Comparison of ENCODE assay signal across 8 mouse cellular contexts in the genomic region with DNA sequence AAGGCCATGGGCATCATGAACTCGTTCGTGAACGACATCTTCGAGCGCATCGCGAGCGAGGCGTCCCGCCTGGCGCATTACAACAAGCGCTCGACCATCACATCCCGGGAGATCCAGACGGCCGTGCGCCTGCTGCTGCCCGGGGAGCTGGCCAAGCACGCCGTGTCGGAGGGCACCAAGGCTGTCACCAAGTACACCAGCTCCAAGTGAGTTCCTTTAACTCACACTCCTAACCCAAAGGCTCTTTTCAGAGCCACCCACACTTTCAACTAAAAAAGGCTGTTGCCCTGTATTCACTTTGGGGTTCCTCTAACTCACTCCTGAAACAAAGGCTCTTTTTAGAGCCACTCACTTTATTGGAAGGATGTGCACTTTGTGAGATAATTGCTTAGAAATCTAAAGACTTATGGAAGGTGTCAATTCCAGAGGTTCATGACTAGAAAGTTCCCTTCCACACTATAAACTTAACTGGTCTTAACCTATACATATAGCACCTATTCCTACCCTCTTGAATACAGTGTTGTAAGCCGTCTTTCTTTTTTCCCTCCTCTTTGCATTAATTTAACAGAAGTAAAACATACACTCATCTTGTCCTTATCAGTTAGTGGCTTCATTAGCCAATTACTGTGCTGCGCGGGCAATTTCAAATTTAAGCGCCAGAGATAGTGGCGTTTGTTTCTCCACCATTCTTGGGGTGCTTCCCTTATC. TPM values are rescaled to one million over a fixed set of nuclear protein-coding genes. Genes with fewer than 3 reads are reported as not detected.
DNase-seq lines count a peak whose midpoint lies in the region; ATAC-seq and TF ChIP-seq lines count a peak whose summit lies in the region.
"Not testable (repeated sequence)": the region's sequence is repeated elsewhere in the genome, so short reads cannot be mapped to it uniquely, and the experiment has no call there.

No protein-coding gene starts in this region.

- not testable (repeated sequence) for TF ChIP-seq EP300 in MEL (IDR thresholded peaks at IDR 0.05; ENCODE audit: low read depth in 1 of 2, low read length in 2 of 2)

- peak overlapping the region; percentile 77 for H3K4me2 ChIP-seq in forebrain, embryonic 14.5 days (ENCODE audit: low read length)
- H3K4me2 ChIP-seq in hindbrain, embryonic 14.5 days (replicated peaks) = peak overlapping the region; percentile 87

- H3K27ac ChIP-seq in MEL (ENCODE audit: control insufficient read depth, low read depth, low read length) (peak overlapping the region; percentile 97), macrophage (peak overlapping the region; percentile 50)
- H3K27ac ChIP-seq in cerebellum, adult 2 months (ENCODE audit: insufficient read depth, low read length); olfactory bulb, adult 2 months (ENCODE audit: insufficient read depth, low read depth, low read length): not testable (repeated sequence)
- H3K27ac ChIP-seq in forebrain, embryonic 14.5 days (ENCODE audit: low read depth, low read length) = peak overlapping the region; percentile 86
- H3K27ac ChIP-seq in hindbrain, embryonic 14.5 days = peak overlapping the region; percentile 16; the same call in 1 of the 2 replicates

- peak; percentile 91 for DNase-seq in MEL (ENCODE audit: low read depth, low spot score)
- DNase-seq in cerebellum, adult 2 months = peak in 1 of 2 experiments; percentile 23
- DNase-seq in forebrain, embryonic 14.5 days (ENCODE audit: low spot score) = peak; percentile 78
- peak; percentile 56 for DNase-seq in hindbrain, embryonic 14.5 days (ENCODE audit: low spot score)
- peak; percentile 29 for DNase-seq in left cerebral cortex, postnatal 4 days
- peak; percentile 27 to 32 for DNase-seq in thymus, postnatal 36 days

- H3K9me3 ChIP-seq in MEL (replicated peaks; ENCODE audit: insufficient read depth, low read length); forebrain, embryonic 14.5 days (replicated peaks; ENCODE audit: control insufficient read depth, low read length); hindbrain, embryonic 14.5 days (ENCODE audit: control insufficient read depth, low read length): not testable (repeated sequence)

- TF ChIP-seq POLR2A in MEL (IDR thresholded peaks at IDR 0.05; ENCODE audit: control insufficient read depth in 1 of 2, insufficient read depth in 1 of 2, low read depth in 1 of 2, low read length in 2 of 2, poor library complexity in 1 of 2) = peak; percentile 88 to 92
- TF ChIP-seq POLR2A in cerebellum, adult 2 months (IDR thresholded peaks at IDR 0.05; ENCODE audit: borderline replicate concordance, insufficient read depth, low read length); olfactory bulb, adult 2 months (IDR thresholded peaks at IDR 0.05; ENCODE audit: insufficient read depth, low read depth, low read length): not testable (repeated sequence)

- intact Hi-C loops in left cerebral cortex, postnatal 4 days (cut with DNase I) = not testable (repeated sequence)

- ATAC-seq in forebrain, embryonic 14.5 days; hindbrain, embryonic 14.5 days (ENCODE audit: low FRiP score): not testable (repeated sequence)

- peaks cover 0 to 19% of the 10 kb centered on the region in 2 experiments; a peak in 2 of 4 replicates for H3K36me3 ChIP-seq in MEL (ENCODE audit: control insufficient read depth in 1 of 2, insufficient read depth in 2 of 2, low read length in 2 of 2)
- not testable (repeated sequence) for H3K36me3 ChIP-seq in forebrain, embryonic 14.5 days (ENCODE audit: control insufficient read depth, insufficient read depth, low read length); hindbrain, embryonic 14.5 days (replicated peaks; ENCODE audit: control insufficient read depth, insufficient read depth); macrophage (ENCODE audit: inconsistent target)

- TF ChIP-seq CTCF in MEL (IDR thresholded peaks at IDR 0.05 in 2 of 3, conservative IDR thresholded peaks at IDR 0.05 in 1 of 3; ENCODE audit: control insufficient read depth in 1 of 3, insufficient read depth in 1 of 3, low read depth in 2 of 3, low read length in 3 of 3, poor library complexity in 1 of 3, severe bottlenecking in 1 of 3); cerebellum, adult 2 months (IDR thresholded peaks at IDR 0.05; ENCODE audit: borderline replicate concordance, insufficient read depth, low read depth, low read length); olfactory bulb, adult 2 months (IDR thresholded peaks at IDR 0.05; ENCODE audit: insufficient read depth, low read depth, low read length): not testable (repeated sequence)

- peak overlapping the region in 1 of 2 experiments; percentile 23; a peak in 1 of 4 replicates for H3K4me3 ChIP-seq in MEL (ENCODE audit: control insufficient read depth in 1 of 2, insufficient read depth in 1 of 2, low read depth in 2 of 2, low read length in 2 of 2)
- H3K4me3 ChIP-seq in cerebellum, adult 2 months (replicated peaks; ENCODE audit: insufficient read depth, low read depth, low read length) = peak overlapping the region; percentile 26
- H3K4me3 ChIP-seq in forebrain, embryonic 14.5 days (ENCODE audit: low read depth, low read length) = peak overlapping the region; percentile 39
- H3K4me3 ChIP-seq in hindbrain, embryonic 14.5 days (replicated peaks; ENCODE audit: low read length) = peak overlapping the region; percentile 38
- peak overlapping the region; percentile 33 for H3K4me3 ChIP-seq in macrophage (ENCODE audit: inconsistent target)
- H3K4me3 ChIP-seq in olfactory bulb, adult 2 months (ENCODE audit: insufficient read depth, low read depth, low read length) = peak overlapping the region; percentile 71

- WGBS in cerebellum, adult 2 months = 1% methylated on average over 23 of the region's 26 CpGs
- WGBS in forebrain, embryonic 14.5 days = 0% methylated on average over 21 of the region's 26 CpGs
- under 1% methylated on average over 16 of the region's 26 CpGs for WGBS in hindbrain, embryonic 14.5 days
- WGBS in macrophage (ENCODE audit: missing documents) = 1% methylated on average over 7 of the region's 26 CpGs
- WGBS in olfactory bulb, adult 2 months = under 1% methylated on average over 23 of the region's 26 CpGs

- peak overlapping the region; percentile 82 for H3K9ac ChIP-seq in MEL (ENCODE audit: control insufficient read depth, low read depth, low read length, poor library complexity, severe bottlenecking)
- H3K9ac ChIP-seq in forebrain, embryonic 14.5 days (ENCODE audit: low read length) = peak overlapping the region; percentile 64
- peak overlapping the region; percentile 54 for H3K9ac ChIP-seq in hindbrain, embryonic 14.5 days

- H3K79me2 ChIP-seq in MEL (ENCODE audit: control insufficient read depth, insufficient read depth, low read length, poor library complexity); macrophage (ENCODE audit: inconsistent target): not testable (repeated sequence)

- TF ChIP-seq RAD21 in MEL (IDR thresholded peaks at IDR 0.05; ENCODE audit: low read depth, low read length) = not testable (repeated sequence)

- H3K27me3 ChIP-seq in MEL (ENCODE audit: control insufficient read depth in 1 of 2, insufficient read depth in 2 of 2, low read length in 2 of 2); cerebellum, adult 2 months (ENCODE audit: control insufficient read depth, insufficient read depth, low read length); forebrain, embryonic 14.5 days (replicated peaks; ENCODE audit: control insufficient read depth, insufficient read depth, low read length); hindbrain, embryonic 14.5 days (ENCODE audit: control insufficient read depth, insufficient read depth, low read length): not testable (repeated sequence)

- H3K4me1 ChIP-seq in MEL (ENCODE audit: control insufficient read depth in 1 of 2, insufficient read depth in 2 of 2, low read length in 2 of 2); cerebellum, adult 2 months (ENCODE audit: control insufficient read depth, insufficient read depth, low read length); forebrain, embryonic 14.5 days (ENCODE audit: control insufficient read depth, insufficient read depth, low read length); olfactory bulb, adult 2 months (ENCODE audit: control insufficient read depth, insufficient read depth, low read length): not testable (repeated sequence)
- peaks cover 21% of the 10 kb centered on the region for H3K4me1 ChIP-seq in hindbrain, embryonic 14.5 days (replicated peaks; ENCODE audit: control insufficient read depth, insufficient read depth, low read length)

RNA-seq across cellular contexts. Expression of gene Hist1h2bn, which starts 0.5 kb away (rescaled TPM):
- total RNA-seq in MEL (2012; rRNA removed) = 1,714 and 2,074 TPM in 2 replicates
- polyA plus RNA-seq in MEL (2012; ENCODE audit: insufficient read depth in 1 of 2, insufficient read length in 2 of 2, low read depth in 1 of 2, low replicate concordance in 2 of 2, missing spikeins in 1 of 2) (1 to 10 TPM in 1 of 2 experiments, not detected in 1; 5.6 TPM), macrophage (2018) (1.4 TPM in 1 of 3 replicates, not detected in the others)
- 1.2 and 2.6 TPM in 2 replicates for polyA plus RNA-seq in cerebellum, adult 2 months (2012; rRNA removed)
- polyA plus RNA-seq in forebrain, embryonic 14.5 days (2014; fragmentation: Nextera tagmentation; extraction: Ambion mirVana) = 0.90 and 2.5 TPM in 2 replicates
- not detected in 2 replicates for polyA plus RNA-seq in hindbrain, embryonic 14.5 days (2014; fragmentation: Nextera tagmentation; extraction: Ambion mirVana)
- 10 to 100 TPM; 57.6 to 68.8 TPM for total RNA-seq in left cerebral cortex, postnatal 4 days (2021)
- 10 to 100 TPM in 4 of 26 experiments, 1 to 10 TPM in 8, not detected in 14; 4.1 to 19.1 (median 7.1) TPM for total RNA-seq in macrophage (2018; cell fraction: chromatin; rRNA removed)
- total RNA-seq in macrophage (2018; cell fraction: cytosol; rRNA removed) = 10 to 100 TPM in 20 of 26 experiments, 1 to 10 TPM in 6; 4.3 to 48.3 (median 18.0) TPM
- total RNA-seq in macrophage (2018; cell fraction: nucleus; rRNA removed) = 10 to 100 TPM in 3 of 26 experiments, 1 to 10 TPM in 12, not detected in 11; 2.5 to 20.9 (median 5.9) TPM
- polyA plus RNA-seq in olfactory bulb, adult 2 months (2012; ENCODE audit: insufficient read depth, insufficient read length, low replicate concordance, missing spikeins) = not detected in 2 replicates

RNA-seq across cellular contexts. Expression of gene Hist1h2ak, which starts 0.8 kb away (rescaled TPM):
- 1,127 and 1,310 TPM in 2 replicates for total RNA-seq in MEL (2012; rRNA removed)
- polyA plus RNA-seq in MEL (2012; ENCODE audit: insufficient read depth in 1 of 2, insufficient read length in 2 of 2, low read depth in 1 of 2, low replicate concordance in 2 of 2, missing spikeins in 1 of 2) (10 to 100 TPM in 1 of 2 experiments, not detected in 1; 10.6 TPM), macrophage (2018) (not detected in 3 replicates)
- polyA plus RNA-seq in cerebellum, adult 2 months (2012; rRNA removed) = 1.9 and 2.4 TPM in 2 replicates
- 3.4 and 10.8 TPM in 2 replicates for polyA plus RNA-seq in forebrain, embryonic 14.5 days (2014; fragmentation: Nextera tagmentation; extraction: Ambion mirVana)
- polyA plus RNA-seq in hindbrain, embryonic 14.5 days (2014; fragmentation: Nextera tagmentation; extraction: Ambion mirVana) = 2.4 and 3.4 TPM in 2 replicates
- 10 to 100 TPM; 59.3 to 67.5 TPM for total RNA-seq in left cerebral cortex, postnatal 4 days (2021)
- total RNA-seq in macrophage (2018; cell fraction: chromatin; rRNA removed) = 10 to 100 TPM in 6 of 26 experiments, 1 to 10 TPM in 9, not detected in 11; 2.4 to 26.8 (median 6.4) TPM
- 10 to 100 TPM in 24 of 26 experiments, 1 to 10 TPM in 2; 4.7 to 71.9 (median 26.0) TPM for total RNA-seq in macrophage (2018; cell fraction: cytosol; rRNA removed)
- 10 to 100 TPM in 8 of 26 experiments, 1 to 10 TPM in 14, not detected in 4; 3.0 to 34.5 (median 7.1) TPM for total RNA-seq in macrophage (2018; cell fraction: nucleus; rRNA removed)
- not detected in 2 replicates for polyA plus RNA-seq in olfactory bulb, adult 2 months (2012; ENCODE audit: insufficient read depth, insufficient read length, low replicate concordance, missing spikeins)

RNA-seq across cellular contexts. Expression of gene Hist1h4k, which starts 4.1 kb away (rescaled TPM):
- 3,283 and 3,531 TPM in 2 replicates for total RNA-seq in MEL (2012; rRNA removed)
- polyA plus RNA-seq in MEL (2012; ENCODE audit: insufficient read depth in 1 of 2, insufficient read length in 2 of 2, low read depth in 1 of 2, low replicate concordance in 2 of 2, missing spikeins in 1 of 2) = 10 to 100 TPM in 1 of 2 experiments, not detected in 1; 19.1 TPM
- polyA plus RNA-seq in cerebellum, adult 2 months (2012; rRNA removed) = 16.9 and 17.5 TPM in 2 replicates
- 2.7 and 4.6 TPM in 2 replicates for polyA plus RNA-seq in forebrain, embryonic 14.5 days (2014; fragmentation: Nextera tagmentation; extraction: Ambion mirVana)
- polyA plus RNA-seq in hindbrain, embryonic 14.5 days (2014; fragmentation: Nextera tagmentation; extraction: Ambion mirVana) = 2.0 and 2.7 TPM in 2 replicates
- 100 to 1,000 TPM; 525 to 563 TPM for total RNA-seq in left cerebral cortex, postnatal 4 days (2021)
- 100 to 1,000 TPM in 1 of 26 experiments, 10 to 100 TPM in 21, not detected in 4; 10.5 to 118 (median 22.6) TPM for total RNA-seq in macrophage (2018; cell fraction: chromatin; rRNA removed)
- 100 to 1,000 TPM in 5 of 26 experiments, 10 to 100 TPM in 21; 19.3 to 134 (median 57.4) TPM for total RNA-seq in macrophage (2018; cell fraction: cytosol; rRNA removed)
- 100 to 1,000 TPM in 1 of 26 experiments, 10 to 100 TPM in 21, 1 to 10 TPM in 1, not detected in 3; 9.4 to 159 (median 27.9) TPM for total RNA-seq in macrophage (2018; cell fraction: nucleus; rRNA removed)
- 3.4 to 5.4 TPM in 2 of 3 replicates, not detected in the other for polyA plus RNA-seq in macrophage (2018)
- not detected in 2 replicates for polyA plus RNA-seq in olfactory bulb, adult 2 months (2012; ENCODE audit: insufficient read depth, insufficient read length, low replicate concordance, missing spikeins)

RNA-seq across cellular contexts. Expression of gene Hist1h4j, which starts 19.6 kb away (rescaled TPM):
- total RNA-seq in MEL (2012; rRNA removed) = 947 and 1,094 TPM in 2 replicates
- polyA plus RNA-seq in MEL (2012; ENCODE audit: insufficient read depth in 1 of 2, insufficient read length in 2 of 2, low read depth in 1 of 2, low replicate concordance in 2 of 2, missing spikeins in 1 of 2) = 1 to 10 TPM in 1 of 2 experiments, not detected in 1; 2.7 TPM
- polyA plus RNA-seq in cerebellum, adult 2 months (2012; rRNA removed) = 2.4 and 3.6 TPM in 2 replicates
- 1.7 TPM in 2 replicates for polyA plus RNA-seq in forebrain, embryonic 14.5 days (2014; fragmentation: Nextera tagmentation; extraction: Ambion mirVana)
- polyA plus RNA-seq in hindbrain, embryonic 14.5 days (2014; fragmentation: Nextera tagmentation; extraction: Ambion mirVana) = 0.33 and 0.64 TPM in 2 replicates
- 10 to 100 TPM; 35.9 to 46.7 TPM for total RNA-seq in left cerebral cortex, postnatal 4 days (2021)
- total RNA-seq in macrophage (2018; cell fraction: chromatin; rRNA removed) = 10 to 100 TPM in 2 of 26 experiments, 1 to 10 TPM in 18, not detected in 6; 1.4 to 14.6 (median 3.1) TPM
- total RNA-seq in macrophage (2018; cell fraction: cytosol; rRNA removed) = 10 to 100 TPM in 10 of 26 experiments, 1 to 10 TPM in 16; 3.0 to 24.7 (median 8.4) TPM
- 10 to 100 TPM in 6 of 26 experiments, 1 to 10 TPM in 18, not detected in 2; 1.3 to 36.2 (median 4.5) TPM for total RNA-seq in macrophage (2018; cell fraction: nucleus; rRNA removed)
- not detected in 3 replicates for polyA plus RNA-seq in macrophage (2018)
- not detected in 2 replicates for polyA plus RNA-seq in olfactory bulb, adult 2 months (2012; ENCODE audit: insufficient read depth, insufficient read length, low replicate concordance, missing spikeins)

RNA-seq across cellular contexts. Expression of gene Hist1h1b, which starts 26.0 kb away (rescaled TPM):
- 1,140 and 1,462 TPM in 2 replicates for total RNA-seq in MEL (2012; rRNA removed)
- polyA plus RNA-seq in MEL (2012; ENCODE audit: insufficient read depth in 1 of 2, insufficient read length in 2 of 2, low read depth in 1 of 2, low replicate concordance in 2 of 2, missing spikeins in 1 of 2) (1 to 10 TPM in 1 of 2 experiments, not detected in 1; 2.9 TPM), macrophage (2018) (not detected in 3 replicates)
- polyA plus RNA-seq in cerebellum, adult 2 months (2012; rRNA removed) = 0.27 and 0.41 TPM in 2 replicates
- polyA plus RNA-seq in forebrain, embryonic 14.5 days (2014; fragmentation: Nextera tagmentation; extraction: Ambion mirVana) = 11.0 and 11.1 TPM in 2 replicates
- 1.6 and 1.7 TPM in 2 replicates for polyA plus RNA-seq in hindbrain, embryonic 14.5 days (2014; fragmentation: Nextera tagmentation; extraction: Ambion mirVana)
- 10 to 100 TPM; 55.3 to 56.6 TPM for total RNA-seq in left cerebral cortex, postnatal 4 days (2021)
- total RNA-seq in macrophage (2018; cell fraction: chromatin; rRNA removed) = 10 to 100 TPM in 1 of 26 experiments, 1 to 10 TPM in 21, not detected in 4; 1.3 to 25.1 (median 5.2) TPM
- 10 to 100 TPM in 11 of 26 experiments, 1 to 10 TPM in 15; 1.9 to 34.6 (median 8.0) TPM for total RNA-seq in macrophage (2018; cell fraction: cytosol; rRNA removed)
- 10 to 100 TPM in 5 of 26 experiments, 1 to 10 TPM in 19, not detected in 2; 1.0 to 47.6 (median 5.9) TPM for total RNA-seq in macrophage (2018; cell fraction: nucleus; rRNA removed)
- polyA plus RNA-seq in olfactory bulb, adult 2 months (2012; ENCODE audit: insufficient read depth, insufficient read length, low replicate concordance, missing spikeins) = not detected in 2 replicates
